Mouse (Mus musculus) heart, embryonic 16.5 days (tissue): ENCODE measurements around the gene Tmed9. TPM values are rescaled to one million over a fixed set of nuclear protein-coding genes. Genes with fewer than 3 reads are reported as not detected.
"Not testable (repeated sequence)": the region's sequence is repeated elsewhere in the genome, so short reads cannot be mapped to it uniquely, and the experiment has no call there.

Experiments
- ATAC-seq: fragments of 200-750 bp; cut with Nextera tagmentation; replicated peaks from 2 replicates; pipeline ENCODE4 v1.8.0; 2017; ENCODE audit warnings: moderate number of reproducible peaks; ENCODE audit not compliant: insufficient read depth, low FRiP score; ENCODE audit errors: extremely low read depth
- H3K27ac ChIP-seq: fragments of 300-500 bp; sonication (generic); 2 replicates; pipeline ENCODE4 v1.5.1; 2014; ENCODE audit warnings: mild to moderate bottlenecking, low read length, control low read depth, moderate library complexity
- H3K27me3 ChIP-seq: fragments of 300-500 bp; sonication (generic); 2 replicates; pipeline ENCODE4 v1.6.1; 2014; ENCODE audit warnings: low read length, mixed read lengths; ENCODE audit not compliant: control insufficient read depth, insufficient read depth
- H3K36me3 ChIP-seq: fragments of 300-500 bp; sonication (generic); 2 replicates; pipeline ENCODE4 v1.6.1; 2014; ENCODE audit not compliant: control insufficient read depth, insufficient read depth
- H3K4me1 ChIP-seq: fragments of 300-500 bp; sonication (generic); 2 replicates; pipeline ENCODE4 v1.6.1; 2014; ENCODE audit warnings: low read length, mixed read lengths; ENCODE audit not compliant: control insufficient read depth, insufficient read depth
- H3K4me2 ChIP-seq: fragments of 300-500 bp; sonication (generic); 2 replicates; pipeline ENCODE4 v1.6.1; 2014; ENCODE audit warnings: low read depth, mild to moderate bottlenecking, control low read depth, low read length
- H3K4me3 ChIP-seq: fragments of 300-500 bp; sonication (generic); 2 replicates; pipeline ENCODE4 v1.5.1; 2014; ENCODE audit warnings: mild to moderate bottlenecking, control low read depth, low read length
- H3K9ac ChIP-seq: fragments of 300-500 bp; sonication (generic); 2 replicates; pipeline ENCODE4 v1.6.1; 2014; ENCODE audit warnings: low read length, control low read depth
- H3K9me3 ChIP-seq: fragments of 300-500 bp; sonication (generic); replicated peaks from 2 replicates; pipeline ENCODE4 v1.6.1; 2016; ENCODE audit warnings: low read length; ENCODE audit not compliant: control insufficient read depth
- WGBS: fragments of 180-500 bp; shearing (Covaris S2); extraction: QIAGEN DNeasy Blood & Tissue Kit; methylation state at CpG from one replicate; pipeline ENCODE4 v1.1.7; 2014; 5-methylcytosine and 5-hydroxymethylcytosine counted together
- polyA plus RNA-seq: library from polyadenylated mRNA; unstranded; fragments of >200 nt; fragmentation: Nextera tagmentation; extraction: Ambion mirVana; gene quantifications from 2 replicates; pipeline ENCODE4 v1.2.1, GENCODE M21; 2015

Gene Tmed9
- polyA plus RNA-seq, 1 experiment from 2014 or later, result 110 TPM

GRCm38 (mm10) chr13:55557499-55557898, 16.0 kb upstream of the Tmed9 start:
- Histone ChIP-seq H3K9ac (no peak overlapping the region), H3K36me3 (no peaks in the 10 kb centered on the region), H3K4me2 (no peak overlapping the region), H3K27ac (no peak overlapping the region), H3K4me1 (no peaks in the 10 kb centered on the region), H3K4me3 (no peak overlapping the region), H3K9me3 (no peaks in the 10 kb centered on the region), H3K27me3 (no peaks in the 10 kb centered on the region)
- 75% methylated on average over 6 of the region's 6 CpGs for WGBS
- no peak for ATAC-seq

GRCm38 (mm10) chr13:55563266-55563879, 10.2 kb upstream of the Tmed9 start:
- whole genome bisulfite sequencing, result 84% methylated on average over 7 of the region's 7 CpGs
- Histone ChIP-seq H3K27ac (no peak overlapping the region), H3K27me3 (no peaks in the 10 kb centered on the region), H3K9me3 (no peaks in the 10 kb centered on the region), H3K36me3 (no peaks in the 10 kb centered on the region; the same call in 1 of the 2 replicates), H3K4me1 (no peaks in the 10 kb centered on the region), H3K9ac (no peak overlapping the region), H3K4me3 (no peak overlapping the region), H3K4me2 (no peak overlapping the region)
- no peak for ATAC-seq

DNA sequence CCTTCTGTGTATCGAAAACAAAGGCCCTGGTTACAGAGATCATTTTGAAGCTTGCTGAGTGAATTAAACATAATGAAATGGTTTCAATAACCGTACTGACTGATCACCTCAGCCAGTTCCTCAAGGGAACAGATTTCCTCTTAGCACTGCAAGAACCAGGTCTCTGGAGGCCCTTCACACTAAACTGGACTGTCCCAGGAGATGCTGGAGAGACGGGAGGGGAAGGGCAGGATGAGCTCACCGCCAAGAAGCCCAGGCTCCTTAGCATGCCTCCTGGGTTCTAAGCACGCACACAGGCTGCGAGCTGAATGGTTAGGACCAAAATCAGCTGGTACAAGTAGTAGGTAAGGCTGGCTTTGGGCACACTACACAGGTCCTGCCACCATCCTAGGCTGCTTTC, 6.5 kb upstream of the Tmed9 start:
- 85% methylated on average over 6 of the region's 6 CpGs for WGBS
- Histone ChIP-seq H3K4me2 (no peak overlapping the region), H3K27me3 (no peaks in the 10 kb centered on the region), H3K9me3 (no peaks in the 10 kb centered on the region), H3K4me3 (no peak overlapping the region), H3K9ac (no peak overlapping the region), H3K27ac (no peak overlapping the region), H3K4me1 (peaks cover 14% of the 10 kb centered on the region), H3K36me3 (no peaks in the 10 kb centered on the region; the same call in 1 of the 2 replicates)
- ATAC-seq, result no peak

GRCm38 (mm10) chr13:55567949-55568348, 5.6 kb upstream of the Tmed9 start:
- 86% methylated on average over 2 of the region's 2 CpGs for WGBS

GRCm38 (mm10) chr13:55568524-55568923, 5.0 kb upstream of the Tmed9 start:
- not testable (repeated sequence) for ATAC-seq
- WGBS, result 81% methylated on average over 4 of the region's 4 CpGs

More at GRCm38 (mm10) chr13:55567949-55568348, 5.6 kb upstream of the Tmed9 start:
- Histone ChIP-seq H3K27ac (no peak overlapping the region), H3K27me3 (no peaks in the 10 kb centered on the region), H3K4me3 (no peak overlapping the region), H3K36me3 (no peaks in the 10 kb centered on the region; the same call in 1 of the 2 replicates), H3K9me3 (no peaks in the 10 kb centered on the region), H3K4me1 (peaks cover 16% of the 10 kb centered on the region), H3K4me2 (no peak overlapping the region), H3K9ac (no peak overlapping the region)
- no peak for ATAC-seq

GRCm38 (mm10) chr13:55569726-55570285, 3.7 kb upstream of the Tmed9 start:
- Histone ChIP-seq H3K4me2 (peak overlapping the region; percentile 99), H3K4me1 (peaks cover 16% of the 10 kb centered on the region), H3K36me3 (no peaks in the 10 kb centered on the region; the same call in 1 of the 2 replicates), H3K9me3 (no peaks in the 10 kb centered on the region), H3K27ac (peak overlapping the region; percentile 73), H3K9ac (peak overlapping the region; percentile 91), H3K27me3 (no peaks in the 10 kb centered on the region), H3K4me3 (peak overlapping the region; percentile 77)
- no peak for ATAC-seq
- 9% methylated on average over 16 of the region's 16 CpGs for WGBS

More at GRCm38 (mm10) chr13:55568524-55568923, 5.0 kb upstream of the Tmed9 start:
- not testable (repeated sequence) for H3K9me3 ChIP-seq, H3K4me3 ChIP-seq, H3K4me2 ChIP-seq, H3K27me3 ChIP-seq, H3K9ac ChIP-seq, H3K36me3 ChIP-seq, H3K27ac ChIP-seq
- peaks cover 16% of the 10 kb centered on the region for H3K4me1 ChIP-seq

DNA sequence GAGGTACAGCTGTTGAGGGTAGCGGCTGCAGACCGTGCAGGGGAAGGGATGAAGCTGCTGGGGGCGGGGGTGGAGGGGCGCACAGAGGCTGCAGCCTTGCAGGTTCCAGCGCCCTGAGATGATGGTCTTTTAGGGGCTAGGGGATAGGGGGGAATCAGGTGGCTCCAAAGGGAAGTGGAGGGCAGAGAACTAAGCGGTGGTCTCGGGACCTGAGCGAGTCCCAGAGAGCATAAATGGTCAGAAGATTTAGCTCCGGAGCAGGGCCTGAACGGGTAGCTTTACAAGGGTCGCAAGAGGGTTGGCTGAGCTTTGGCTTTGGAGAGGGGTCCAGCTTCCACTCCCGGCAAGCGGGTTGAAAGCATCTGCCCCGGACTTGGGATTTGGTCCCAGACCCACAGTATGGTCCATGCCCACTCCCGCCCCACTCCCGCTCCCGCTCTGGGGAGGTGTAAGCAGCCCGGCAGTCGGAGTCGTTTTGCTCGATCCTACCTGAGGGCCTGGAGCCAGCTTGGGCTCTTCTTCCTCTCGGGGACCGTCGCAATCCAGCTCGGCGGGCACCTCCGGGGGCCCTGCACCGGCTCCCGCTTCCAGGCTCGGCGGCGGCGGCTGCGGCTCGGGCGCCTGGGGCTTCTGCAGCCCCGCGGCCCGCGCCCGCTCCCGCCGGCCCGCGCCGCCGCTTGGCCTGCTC, 3.1 kb upstream of the Tmed9 start:
- peak; percentile 77 for ATAC-seq
- Histone ChIP-seq H3K27me3 (no peaks in the 10 kb centered on the region), H3K36me3 (no peaks in the 10 kb centered on the region; the same call in 1 of the 2 replicates), H3K4me3 (peak overlapping the region; percentile 77), H3K9me3 (no peaks in the 10 kb centered on the region), H3K4me1 (peaks cover 16% of the 10 kb centered on the region), H3K4me2 (peak overlapping the region; percentile 99), H3K27ac (peak overlapping the region; percentile 73), H3K9ac (peak overlapping the region; percentile 91)
- under 1% methylated on average over 42 of the region's 47 CpGs for WGBS

DNA sequence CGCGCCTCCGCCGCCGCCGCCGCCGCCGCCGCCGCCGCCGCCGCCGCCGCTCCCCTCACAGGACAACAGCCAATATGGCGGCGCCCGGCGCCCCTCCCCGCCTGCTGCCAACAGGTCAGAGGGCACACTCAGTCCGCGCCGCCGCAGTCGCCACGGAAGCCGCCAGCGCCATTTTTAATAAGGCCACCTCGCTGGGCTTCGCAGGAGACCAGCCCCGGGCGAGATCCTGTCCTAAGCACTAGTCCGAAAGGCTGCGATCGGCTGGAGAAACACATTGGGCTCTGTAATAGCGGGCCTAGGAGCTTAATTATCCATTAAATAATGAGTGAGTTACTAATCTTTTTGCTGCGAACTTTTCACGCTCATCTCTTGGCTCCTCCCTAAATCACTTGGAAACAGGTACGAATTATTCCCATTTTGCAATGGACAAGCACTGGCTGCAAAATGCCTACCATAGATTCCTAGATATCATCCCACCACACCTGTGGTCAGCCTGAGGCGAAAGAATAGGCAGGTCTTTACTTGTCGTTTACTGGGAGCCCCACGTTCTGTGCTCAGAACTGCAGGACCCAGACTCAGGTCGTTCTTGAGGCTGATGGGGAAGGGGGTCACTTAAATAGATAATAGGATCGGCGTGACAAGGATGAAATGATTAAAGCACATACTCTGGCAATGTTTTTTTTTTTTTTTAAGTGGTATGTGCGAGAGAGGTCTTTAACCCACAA, 2.3 kb upstream of the Tmed9 start, which contains the start of gene Fam193b:
Gene Fam193b (minus strand): TSS at position 94 of the 725 bp plus-strand sequence.
- peak; percentile 95 for ATAC-seq
- H3K27ac ChIP-seq, result peak within 1 kb of the TSS; percentile 73
- 2% methylated on average over 33 of the region's 47 CpGs for WGBS

More for the DNA sequence above, 2.3 kb upstream of the Tmed9 start, which contains the start of gene Fam193b:
- peak within 1 kb of the TSS; percentile 77 for H3K4me3 ChIP-seq
- peaks cover 16% of the 10 kb centered on the region for H3K4me1 ChIP-seq
- no peaks in the 10 kb centered on the region for H3K36me3 ChIP-seq
- no peaks in the 10 kb centered on the region for H3K9me3 ChIP-seq
- peak within 1 kb of the TSS; percentile 91 for H3K9ac ChIP-seq
- no peaks in the 10 kb centered on the region for H3K27me3 ChIP-seq
- H3K4me2 ChIP-seq, result peak within 1 kb of the TSS; percentile 99
